Mouse (Mus musculus): ENCODE measurements around the gene Mup1. TPM values are rescaled to one million over a fixed set of nuclear protein-coding genes. Genes with fewer than 3 reads are reported as not detected.
"Not testable (repeated sequence)": the region's sequence is repeated elsewhere in the genome, so short reads cannot be mapped to it uniquely, and the experiment has no call there.

Mup1 gene
- not detected for total RNA-seq (2021)
- long read RNA-seq, experiment 1 = 0 reads
- long read RNA-seq, experiment 2 = 0 reads

- not testable (repeated sequence) for DNase-seq (ENCODE audit: low spot score in 2 of 2)
Observed at GRCm38 (mm10) chr4:60501860-60502259, at the start of gene Mup1. TSS of gene Mup1 (minus strand) at chr4:60501960.

Other genes starting within 250 kb of the Mup1 start
- gene Mup9, start 80.0 kb downstream of the Mup1 start, total RNA-seq (2021) = not detected
- not detected for gene Mup10, start 80.2 kb upstream of the Mup1 start, total RNA-seq (2021)
- not detected for gene Mup11, start 160.5 kb upstream of the Mup1 start, total RNA-seq (2021)
- not detected for gene Mup12, start 239.4 kb upstream of the Mup1 start, total RNA-seq (2021)